Mouse (Mus musculus): ENCODE data around the gene Pex11b.
A peak's percentile ranks its signal among the peaks of the same experiment; 100 is the strongest.

- TF ChIP-seq CTCF (conservative IDR thresholded peaks at IDR 0.05; ENCODE audit: low read length) (no peak), NANOG (IDR thresholded peaks at IDR 0.05; ENCODE audit: borderline replicate concordance, low read length) (peak; percentile 38; the same call in 1 of the 2 replicates)
These were observed 12.0 kb upstream of the Pex11b start for GRCm38 (mm10) chr3:96623201-96623600.

All from E14TG2a.4 (cell line).